Mouse (Mus musculus) layer of hippocampus, postnatal 14 days (tissue): ENCODE measurements around the gene Ube3b. TPM values are rescaled to one million over a fixed set of nuclear protein-coding genes. Genes with fewer than 3 reads are reported as not detected.

Source experiments
- microRNA-seq, 2 experiments: library from miRNA; unstranded; fragments of <30 nt; microRNA quantifications; one replicate each; pipeline ENCODE4 v1.2.0; 2021
- total RNA-seq, 2 experiments: library from RNA; stranded (reverse); gene quantifications; 2 replicates each; pipeline ENCODE4 v1.2.3; 2021

The Ube3b gene
- total RNA-seq, 2 experiments from 2014 or later: 72.6 to 85.0 TPM

Small RNA genes within 50 kb of the gene (microRNA-seq; reads per million reads assigned to microRNA genes)
- gene Mir7027: 0 to 0.57 reads per million in 2 experiments

Other genes with a start within 250 kb of the Ube3b start
- 1 to 10 TPM; 6.5 to 7.1 TPM for gene Acacb, start 234.1 kb upstream of the Ube3b start, total RNA-seq
- under 1 TPM in 1 of 2 experiments, not detected in 1; 0.12 TPM for gene Foxn4, start 106.8 kb upstream of the Ube3b start, total RNA-seq
- gene Myo1h, start 91.4 kb upstream of the Ube3b start, total RNA-seq: under 1 TPM; 0.74 to 0.98 TPM
- 10 to 100 TPM; 37.6 to 41.4 TPM for gene Kctd10, start 99 bp upstream of the Ube3b start, total RNA-seq
- 10 to 100 TPM; 19.6 to 21.9 TPM for gene Mmab, start 63.5 kb downstream of the Ube3b start, total RNA-seq
- gene Mvk, start 63.7 kb downstream of the Ube3b start, total RNA-seq: 10 to 100 TPM; 40.5 to 48.2 TPM
- gene Fam222a, start 187.4 kb downstream of the Ube3b start, total RNA-seq: 1 to 10 TPM; 7.6 to 7.8 TPM